Mouse (Mus musculus): Measurements from ENCODE around the gene Fbxo21.

Fbxo21 gene

DNA sequence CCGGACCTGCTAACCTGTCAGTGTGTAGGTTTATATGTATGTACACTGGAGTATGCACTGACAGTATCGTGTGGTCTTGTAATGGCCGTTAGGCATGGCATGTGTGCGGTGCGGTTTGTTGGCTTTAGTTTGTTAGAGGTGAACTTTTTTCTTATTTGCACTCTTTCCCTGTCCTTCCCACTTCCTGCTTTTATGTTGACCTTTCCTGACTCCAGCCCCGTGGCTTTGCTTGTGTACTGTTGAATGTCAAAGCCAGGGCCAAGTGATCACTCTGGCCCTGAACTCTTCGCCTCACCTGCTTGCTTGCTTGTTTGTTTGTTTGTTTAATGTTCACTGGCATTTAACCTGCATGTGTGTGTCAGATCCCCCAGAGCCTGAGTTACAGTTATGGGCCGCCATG is 4.4 kb downstream of the Fbxo21 start:
- DNase-seq (ENCODE audit: low spot score), result no peak

DNA sequence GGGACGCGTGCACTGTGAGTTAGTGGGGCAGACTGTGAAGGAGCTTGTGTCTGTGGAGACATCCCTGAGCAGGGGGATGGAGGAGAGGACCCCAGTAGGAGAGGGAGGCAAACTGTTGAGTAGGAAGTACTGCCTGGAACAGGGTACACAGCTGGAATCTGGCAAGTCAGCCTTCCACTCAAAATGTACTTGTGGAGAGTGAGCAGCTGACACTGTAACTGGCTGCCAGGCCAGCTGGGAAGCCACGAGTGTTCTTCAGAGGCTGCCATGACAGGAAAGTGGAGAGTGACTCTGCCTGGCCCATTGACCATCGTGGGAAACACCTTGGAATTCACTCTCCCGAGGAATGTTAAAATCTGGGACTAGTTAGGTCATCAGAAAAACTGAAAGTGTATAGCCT is 5.4 kb downstream of the Fbxo21 start:
- DNase-seq (ENCODE audit: low spot score), result no peak

- no peak for DNase-seq (ENCODE audit: low spot score)
These were observed 9.8 kb downstream of the Fbxo21 start for GRCm38 (mm10) chr5:117986327-117986726.

GRCm38 (mm10) chr5:117987891-117988290 is 11.4 kb downstream of the Fbxo21 start:
- no peak for DNase-seq (ENCODE audit: low spot score)

- no peak for DNase-seq (ENCODE audit: low spot score)
These were observed 11.8 kb downstream of the Fbxo21 start for GRCm38 (mm10) chr5:117988367-117988766.

DNA sequence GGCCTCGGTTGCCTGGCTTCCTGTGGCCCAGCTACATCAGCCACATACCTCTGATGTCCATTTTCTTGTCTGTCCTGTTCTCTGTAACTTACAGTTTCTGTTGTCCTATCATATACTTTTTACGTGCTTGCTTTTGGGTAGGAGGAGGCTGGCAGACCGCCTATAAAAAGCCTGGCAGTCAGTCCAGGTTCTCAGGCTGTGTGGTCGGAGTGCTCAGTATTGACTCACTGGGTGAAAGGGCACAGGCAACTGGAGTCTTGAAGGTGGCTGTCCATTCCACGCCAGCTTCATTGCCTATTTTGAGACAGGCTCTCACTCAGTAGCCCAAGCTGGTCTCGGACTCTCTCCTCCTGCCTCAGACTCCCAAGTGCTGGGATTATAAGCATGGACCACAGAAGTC is 13.2 kb downstream of the Fbxo21 start:
- no peak for DNase-seq (ENCODE audit: low spot score)

GRCm38 (mm10) chr5:117990957-117991356 is 14.4 kb downstream of the Fbxo21 start:
- no peak for DNase-seq (ENCODE audit: low spot score)

DNA sequence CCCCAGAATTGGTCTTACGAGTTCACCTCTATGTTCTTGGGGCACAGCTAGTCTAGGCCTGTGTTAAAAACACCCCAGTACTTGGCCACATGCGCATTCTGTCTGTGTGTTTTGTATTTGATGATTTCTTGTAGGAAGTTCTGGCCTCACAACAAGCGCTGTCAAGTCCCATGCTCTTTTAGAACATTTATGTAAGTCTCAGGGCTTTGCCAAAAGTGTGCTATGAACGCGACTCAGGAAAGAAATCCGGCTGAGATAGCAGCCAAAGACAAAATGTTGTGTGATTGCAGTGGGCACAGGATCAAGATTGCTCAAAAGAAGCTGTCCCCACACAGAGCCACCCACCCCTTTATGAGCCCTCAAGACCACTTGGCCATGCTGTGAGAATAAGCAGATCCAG is 17.0 kb downstream of the Fbxo21 start:
- DNase-seq (ENCODE audit: low spot score), result no peak

DNA sequence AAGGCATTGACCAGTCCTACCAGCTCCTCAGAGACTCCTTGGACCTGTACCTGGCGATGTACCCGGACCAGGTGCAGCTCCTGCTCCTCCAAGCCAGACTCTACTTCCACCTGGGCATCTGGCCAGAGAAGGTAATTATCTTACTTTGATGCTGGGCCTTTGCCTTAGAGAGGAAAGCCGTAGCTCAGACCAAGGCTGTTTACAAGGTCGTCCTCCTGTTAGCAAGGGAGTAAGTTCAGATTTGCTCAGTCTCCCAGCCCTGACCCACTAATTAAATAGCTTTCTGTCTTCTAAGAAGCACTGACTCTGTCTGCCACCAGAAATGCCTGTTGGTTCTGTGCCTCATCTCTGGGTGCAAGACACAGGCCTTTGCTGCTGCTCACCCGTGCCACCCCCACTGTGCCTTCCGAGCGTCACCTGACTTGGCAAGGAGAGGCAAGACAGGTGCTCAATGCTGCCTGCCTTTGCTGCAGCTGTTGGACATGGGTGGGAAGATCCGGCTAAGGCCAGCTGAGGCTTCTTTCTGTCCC is 18.9 kb downstream of the Fbxo21 start:
- no peak for DNase-seq (ENCODE audit: low spot score)

GRCm38 (mm10) chr5:117995911-117996310 is 19.4 kb downstream of the Fbxo21 start:
- no peak for DNase-seq (ENCODE audit: low spot score)

GRCm38 (mm10) chr5:117996581-117996980 is 20.1 kb downstream of the Fbxo21 start:
- DNase-seq (ENCODE audit: low spot score), result no peak

- DNase-seq (ENCODE audit: low spot score), result no peak
These were observed 21.0 kb downstream of the Fbxo21 start for GRCm38 (mm10) chr5:117997434-117997970.

DNA sequence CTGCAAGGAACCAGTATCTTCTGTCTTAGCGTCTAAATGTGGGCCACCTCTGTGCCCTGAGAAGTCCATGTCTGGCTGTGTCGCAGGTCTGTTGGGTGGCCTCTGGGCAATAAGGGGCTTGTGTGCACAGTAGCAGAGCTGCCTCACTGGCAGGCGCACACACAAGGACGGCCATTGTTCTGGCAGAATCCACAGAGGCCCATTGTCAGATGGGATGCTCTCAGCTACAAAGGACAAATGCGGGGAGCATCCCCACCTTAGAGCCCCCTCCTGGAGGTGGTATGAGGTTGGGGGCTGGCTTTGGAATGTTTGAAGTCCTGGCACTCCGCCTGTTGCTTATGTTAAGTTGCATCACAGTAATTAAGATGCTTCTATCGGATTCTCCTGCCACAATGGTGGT is 22.5 kb downstream of the Fbxo21 start:
- no peak for DNase-seq (ENCODE audit: low spot score)

GRCm38 (mm10) chr5:117999584-117999983 is 23.1 kb downstream of the Fbxo21 start:
- DNase-seq (ENCODE audit: low spot score), result no peak

DNA sequence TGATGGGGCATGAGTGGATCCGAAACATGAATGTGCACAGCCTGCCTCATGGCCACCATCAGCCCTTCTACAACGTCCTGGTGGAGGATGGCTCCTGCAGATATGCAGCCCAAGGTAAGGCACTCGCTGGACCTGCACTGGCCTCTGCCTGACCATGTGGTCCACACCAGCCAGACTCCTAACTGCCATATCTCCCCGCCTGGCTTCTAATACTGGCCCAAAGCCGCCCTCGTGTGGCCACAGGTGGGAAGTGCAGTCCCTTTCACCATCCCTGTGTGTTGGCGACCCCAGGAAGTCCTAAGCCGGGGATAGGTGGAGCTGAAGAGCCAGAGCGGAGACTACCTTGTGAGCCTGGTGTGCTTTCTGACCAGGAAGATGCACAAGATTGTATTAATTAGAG is 25.5 kb downstream of the Fbxo21 start:
- peak; percentile 87 for DNase-seq (ENCODE audit: low spot score)

DNA sequence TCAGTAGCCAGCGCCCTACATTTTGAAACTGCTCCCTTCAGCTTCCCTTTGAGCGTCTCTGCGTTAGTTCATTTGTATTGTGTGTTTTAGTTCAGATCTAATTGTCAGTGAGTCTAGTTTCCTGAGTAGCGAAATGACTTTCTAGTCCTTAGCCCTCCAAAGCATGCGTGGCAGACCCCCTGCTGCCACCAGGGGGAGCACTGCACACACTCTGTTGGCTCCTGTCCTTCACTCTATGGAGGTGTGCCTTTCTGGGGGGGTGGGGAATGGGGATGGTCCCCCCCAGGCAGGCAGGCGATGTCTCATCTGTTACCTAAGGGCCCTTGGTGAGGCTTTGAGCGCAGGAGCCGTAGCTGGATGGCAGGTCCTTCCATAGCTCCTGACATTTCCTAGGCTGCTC is 28.1 kb downstream of the Fbxo21 start:
- peak; percentile 69 for DNase-seq (ENCODE audit: low spot score)

DNA sequence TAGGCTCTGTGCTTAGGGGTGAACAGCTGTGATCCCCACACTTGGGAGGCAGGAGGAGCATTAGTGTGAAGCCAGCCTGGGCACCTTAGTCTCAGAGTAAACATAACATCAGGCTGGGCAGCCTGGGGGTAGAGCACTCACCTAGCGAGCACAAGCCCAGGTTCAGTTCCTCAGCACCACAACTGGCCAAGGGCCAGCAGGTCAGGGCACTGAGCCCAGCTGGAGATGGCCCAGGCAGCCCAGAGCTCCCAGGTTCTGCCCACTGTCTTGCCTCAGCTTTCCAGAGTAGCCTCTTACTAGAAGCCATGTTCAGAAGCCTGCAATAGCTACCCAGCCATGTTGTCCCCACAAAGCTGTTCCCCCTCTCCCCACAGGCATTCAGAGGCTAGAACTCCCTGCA is 29.2 kb downstream of the Fbxo21 start:
- DNase-seq (ENCODE audit: low spot score), result no peak

DNA sequence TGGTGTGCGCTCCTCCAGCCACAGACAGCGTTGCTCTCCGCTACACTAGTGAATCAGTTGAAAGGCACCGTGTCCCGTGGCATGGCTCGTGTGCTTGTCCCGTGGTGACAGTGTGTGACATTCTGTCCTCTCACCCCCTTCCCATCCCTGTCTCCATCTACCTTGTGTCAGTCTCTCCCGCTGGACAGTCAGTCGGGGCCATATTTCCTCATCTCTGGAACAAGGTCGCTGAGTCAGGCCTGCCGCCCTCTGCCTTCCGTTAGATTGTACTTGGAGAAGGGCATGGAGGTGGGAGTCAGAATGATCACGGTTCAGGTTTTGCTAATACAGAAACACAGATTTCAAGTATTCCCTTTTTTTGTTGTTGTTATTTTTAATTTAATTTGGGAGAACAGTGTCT is 31.8 kb downstream of the Fbxo21 start:
- DNase-seq (ENCODE audit: low spot score), result no peak

DNA sequence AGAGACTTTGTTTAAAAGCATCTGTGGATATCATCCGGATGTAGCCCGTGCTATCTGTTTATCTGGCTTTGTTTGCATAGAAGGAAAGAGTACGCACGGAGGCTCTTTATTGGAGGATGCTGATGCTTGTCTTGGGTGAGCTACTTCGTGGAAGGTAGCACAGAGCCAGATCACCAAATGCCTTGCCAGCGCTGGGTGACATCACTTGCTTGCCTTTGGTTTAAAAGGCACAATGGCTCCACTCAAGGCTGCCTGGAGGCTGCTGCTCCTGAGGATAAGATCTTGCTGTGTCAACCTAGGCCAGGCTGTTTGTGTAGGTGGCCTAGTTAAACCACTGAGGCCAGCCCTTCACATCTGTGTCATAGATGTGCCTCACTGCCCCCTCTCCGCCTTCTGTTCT is 34.3 kb downstream of the Fbxo21 start:
- no peak for DNase-seq (ENCODE audit: low spot score)

DNA sequence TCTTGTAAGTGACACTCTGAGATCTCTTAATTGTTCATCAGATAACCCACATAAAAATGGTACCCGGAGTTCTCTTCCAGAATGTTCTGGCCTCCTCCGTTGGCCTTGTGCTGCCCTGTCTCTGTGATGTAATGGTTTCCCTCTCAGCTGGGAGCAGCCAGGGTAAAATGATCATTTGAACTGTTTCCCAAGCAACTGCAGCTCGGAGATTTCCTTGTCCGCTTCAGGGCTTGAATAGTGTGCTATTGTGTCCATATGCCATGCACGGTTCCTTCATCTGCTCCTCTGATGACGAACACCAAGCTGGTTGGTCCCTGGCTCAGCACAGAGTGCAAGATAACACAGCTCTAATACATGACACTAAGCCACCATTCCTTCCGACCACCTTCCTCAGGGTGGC is 35.3 kb downstream of the Fbxo21 start:
- no peak for DNase-seq (ENCODE audit: low spot score)

DNA sequence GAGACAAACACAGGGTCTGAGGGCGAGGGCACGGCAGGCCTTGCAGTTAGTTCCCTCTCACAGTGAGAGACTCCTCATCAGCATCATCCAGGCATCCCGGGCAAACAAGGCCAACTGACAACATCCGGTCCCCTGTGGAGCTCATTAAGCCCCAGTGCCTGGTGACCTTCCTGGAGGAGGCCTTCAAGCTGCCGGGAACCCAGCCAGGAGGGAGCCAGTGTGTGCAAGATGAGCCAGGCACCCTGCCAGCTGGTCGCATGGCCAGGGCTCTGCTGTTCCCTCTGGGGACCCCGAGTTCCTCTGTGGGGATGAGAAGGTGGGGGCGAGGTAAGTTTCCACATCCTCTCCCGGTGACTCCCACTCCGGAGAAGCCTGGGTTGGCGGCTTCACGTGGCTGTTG is 38.5 kb downstream of the Fbxo21 start:
- DNase-seq (ENCODE audit: low spot score), result no peak

GRCm38 (mm10) chr5:118015669-118016068 is 39.1 kb downstream of the Fbxo21 start:
- no peak for DNase-seq (ENCODE audit: low spot score)

DNA sequence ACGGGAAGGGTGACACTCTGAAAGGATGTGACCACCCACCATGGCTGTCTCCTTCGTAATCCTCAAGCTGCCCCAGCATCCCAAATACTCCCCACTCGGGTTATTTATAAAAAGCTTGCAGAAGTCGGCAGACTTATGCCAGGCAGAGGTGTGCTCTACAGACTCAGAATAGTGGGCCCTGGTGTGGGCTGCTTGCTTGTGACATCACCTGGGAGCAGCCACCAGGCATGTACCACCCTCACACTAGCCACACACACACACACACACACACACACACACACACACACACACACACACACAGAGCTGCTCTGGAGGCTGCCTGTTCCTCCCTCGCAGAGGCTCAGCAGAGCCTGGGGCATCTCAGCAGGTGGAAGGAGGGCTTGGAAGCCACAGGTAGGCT is 41.0 kb downstream of the Fbxo21 start:
- no peak for DNase-seq (ENCODE audit: low spot score)

DNA sequence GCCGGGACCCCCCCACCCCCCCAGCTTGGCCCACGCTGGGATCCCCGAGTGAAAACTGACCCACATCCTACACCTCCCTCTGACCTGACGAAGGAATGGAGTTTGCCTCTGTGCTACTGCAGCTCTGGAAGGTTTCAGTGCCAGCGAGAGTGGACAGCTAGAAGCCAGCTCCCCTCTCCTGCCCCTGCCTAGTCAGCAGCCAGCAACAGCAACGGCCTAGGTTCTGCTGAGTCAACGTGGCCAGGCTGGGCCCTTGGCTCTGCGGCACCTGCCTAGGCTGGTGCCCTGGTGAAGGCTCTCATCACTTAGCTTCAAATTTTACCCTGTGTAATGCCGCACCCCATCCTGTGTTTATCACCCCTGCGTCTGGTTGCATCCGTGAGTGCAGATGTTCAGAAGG is 43.4 kb downstream of the Fbxo21 start:
- DNase-seq (ENCODE audit: low spot score), result no peak

GRCm38 (mm10) chr5:118023053-118023452 is 46.5 kb downstream of the Fbxo21 start:
- no peak for DNase-seq (ENCODE audit: low spot score)

Measured in embryo, embryonic 10 days (tissue).